Mouse (Mus musculus) NIH3T3 (cell line): ENCODE data around the gene Sqstm1.
A peak's percentile ranks its signal among the peaks of the same experiment; 100 is the strongest.

Experiments
- DNase-seq: peaks from one replicate; pipeline ENCODE4 v3.0.0-alpha.2; 2012; ENCODE audit warnings: low read depth

Sqstm1 gene

GRCm38 (mm10) chr11:50230481-50231304, 20.1 kb upstream of the Sqstm1 start:
- DNase-seq: no peak

GRCm38 (mm10) chr11:50229252-50229910, 18.8 kb upstream of the Sqstm1 start:
- DNase-seq: peak; percentile 41

GRCm38 (mm10) chr11:50228772-50229171, 18.1 kb upstream of the Sqstm1 start:
- DNase-seq: peak; percentile 45

- DNase-seq: no peak
These were observed 17.1 kb upstream of the Sqstm1 start for GRCm38 (mm10) chr11:50227736-50228135.

- DNase-seq: peak; percentile 48
These were observed 16.6 kb upstream of the Sqstm1 start for GRCm38 (mm10) chr11:50227226-50227625.

- DNase-seq: no peak
These were observed 15.8 kb upstream of the Sqstm1 start for GRCm38 (mm10) chr11:50226406-50226805.

GRCm38 (mm10) chr11:50225611-50226378, 15.2 kb upstream of the Sqstm1 start:
- peak; percentile 60 for DNase-seq

GRCm38 (mm10) chr11:50224671-50225530, 14.3 kb upstream of the Sqstm1 start:
- DNase-seq: peak; percentile 92

GRCm38 (mm10) chr11:50223783-50224662, 13.4 kb upstream of the Sqstm1 start:
- DNase-seq: no peak

- DNase-seq: peak; percentile 44
These were observed 12.1 kb upstream of the Sqstm1 start for GRCm38 (mm10) chr11:50222559-50223276.

GRCm38 (mm10) chr11:50219833-50220232, 9.2 kb upstream of the Sqstm1 start:
- no peak for DNase-seq

- DNase-seq: no peak
These were observed 7.2 kb upstream of the Sqstm1 start for GRCm38 (mm10) chr11:50217811-50218210.

- DNase-seq: peak; percentile 34
These were observed 6.2 kb upstream of the Sqstm1 start for GRCm38 (mm10) chr11:50216724-50217366.

GRCm38 (mm10) chr11:50215633-50216032, 5.0 kb upstream of the Sqstm1 start:
- DNase-seq: no peak

- no peak for DNase-seq
These were observed 4.0 kb upstream of the Sqstm1 start for GRCm38 (mm10) chr11:50214631-50215030.

- DNase-seq: peak; percentile 94
These were observed 2.5 kb upstream of the Sqstm1 start for GRCm38 (mm10) chr11:50212848-50213758.

GRCm38 (mm10) chr11:50212060-50212739, 1.6 kb upstream of the Sqstm1 start:
- peak; percentile 66 for DNase-seq
